Mouse (Mus musculus): Measurements from ENCODE around the gene Hist1h3g. TPM values are rescaled to one million over a fixed set of nuclear protein-coding genes. Genes with fewer than 3 reads are reported as not detected.

The Hist1h3g gene
- polyA plus RNA-seq, 1 experiment from 2014 or later: 6.1 TPM

DNA sequence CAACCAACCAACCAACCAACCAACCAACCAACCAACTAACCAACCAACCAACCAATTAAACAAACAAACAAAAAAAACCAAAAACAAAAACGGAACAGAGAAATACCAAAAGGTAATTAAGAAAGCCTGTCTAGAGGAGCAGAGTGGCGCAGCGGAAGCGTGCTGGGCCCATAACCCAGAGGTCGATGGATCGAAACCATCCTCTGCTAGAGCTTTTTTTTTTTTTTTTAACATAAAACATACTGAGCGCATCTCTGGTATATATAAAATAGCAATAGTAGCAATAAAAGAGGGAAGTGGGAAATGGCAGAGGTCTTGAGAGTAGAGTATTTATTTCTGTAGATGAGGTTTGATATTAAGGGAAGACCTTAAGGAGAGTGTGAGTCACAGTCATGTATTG is 35.3 kb upstream of the Hist1h3g start:
- Histone ChIP-seq H3K4me3 (replicated peaks; ENCODE audit: low read length) (no peak overlapping the region), H3K27ac (ENCODE audit: low read length) (no peak overlapping the region), H3K36me3 (ENCODE audit: control insufficient read depth, insufficient read depth, low read length) (no peaks in the 10 kb centered on the region), H3K4me1 (ENCODE audit: control insufficient read depth, insufficient read depth, low read length) (no peaks in the 10 kb centered on the region; the same call in 1 of the 2 replicates), H3K9me3 (replicated peaks; ENCODE audit: control insufficient read depth, low read length) (no peaks in the 10 kb centered on the region), H3K9ac (ENCODE audit: low read length) (no peak overlapping the region), H3K4me2 (ENCODE audit: low read depth, low read length) (no peak overlapping the region), H3K27me3 (ENCODE audit: control insufficient read depth, insufficient read depth, low read length) (no peaks in the 10 kb centered on the region)
- WGBS: 19% methylated on average over 7 of the region's 7 CpGs
- 0 out of 2 replicates have a peak, but pooled peaks have one; percentile 62 for ATAC-seq (ENCODE audit: insufficient read depth, low FRiP score)

DNA sequence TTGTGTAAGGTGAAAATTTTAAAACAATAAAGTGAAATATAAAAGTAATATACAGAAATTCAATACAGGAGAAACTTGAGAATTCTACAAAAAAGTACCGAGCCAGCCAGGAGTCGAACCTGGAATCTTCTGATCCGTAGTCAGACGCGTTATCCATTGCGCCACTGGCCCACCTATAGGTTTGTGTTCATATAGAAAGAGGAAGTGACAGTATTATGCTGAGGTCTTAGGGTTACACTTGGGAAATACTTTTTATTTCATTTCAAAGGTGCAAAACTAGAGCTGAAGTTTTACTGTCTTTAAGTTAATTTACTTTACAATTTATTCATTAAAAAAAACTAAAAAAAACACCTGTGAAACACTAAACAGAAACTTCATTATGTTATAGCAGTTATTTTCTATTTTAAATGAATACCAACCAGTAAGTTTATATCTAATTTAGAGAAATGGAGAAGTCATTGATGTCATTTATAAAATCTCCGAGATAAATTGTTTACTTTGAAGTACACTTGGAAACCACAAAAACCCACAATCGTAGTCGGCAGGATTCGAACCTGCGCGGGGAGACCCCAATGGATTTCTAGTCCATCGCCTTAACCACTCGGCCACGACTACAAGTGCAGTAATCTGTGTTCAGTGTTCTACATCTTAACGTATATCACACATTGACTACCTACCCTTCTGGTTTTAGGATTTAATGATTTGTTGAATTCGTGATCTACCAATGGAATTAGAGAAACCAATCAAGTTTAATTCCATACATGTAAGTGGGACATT is 34.6 kb upstream of the Hist1h3g start:
- WGBS: 6% methylated on average over 17 of the region's 17 CpGs
- ATAC-seq (ENCODE audit: insufficient read depth, low FRiP score): peak; percentile 73

GRCm38 (mm10) chr13:23501511-23501910 is 33.7 kb upstream of the Hist1h3g start:
- no peak overlapping the region for H3K27ac ChIP-seq (ENCODE audit: low read length)
- H3K36me3 ChIP-seq (ENCODE audit: control insufficient read depth, insufficient read depth, low read length): no peaks in the 10 kb centered on the region
- no peaks in the 10 kb centered on the region; the same call in 1 of the 2 replicates for H3K4me1 ChIP-seq (ENCODE audit: control insufficient read depth, insufficient read depth, low read length)
- WGBS: 36% methylated on average over 5 of the region's 5 CpGs
- ATAC-seq (ENCODE audit: insufficient read depth, low FRiP score): no peak
- H3K9me3 ChIP-seq (replicated peaks; ENCODE audit: control insufficient read depth, low read length): no peaks in the 10 kb centered on the region
- H3K9ac ChIP-seq (ENCODE audit: low read length): no peak overlapping the region
- H3K4me3 ChIP-seq (replicated peaks; ENCODE audit: low read length): no peak overlapping the region
- H3K27me3 ChIP-seq (ENCODE audit: control insufficient read depth, insufficient read depth, low read length): no peaks in the 10 kb centered on the region
- H3K4me2 ChIP-seq (ENCODE audit: low read depth, low read length): peak overlapping the region; percentile 9; the same call in 1 of the 2 replicates

More for the DNA sequence above, 34.6 kb upstream of the Hist1h3g start:
- H3K36me3 ChIP-seq (ENCODE audit: control insufficient read depth, insufficient read depth, low read length): no peaks in the 10 kb centered on the region
- no peaks in the 10 kb centered on the region for H3K9me3 ChIP-seq (replicated peaks; ENCODE audit: control insufficient read depth, low read length)
- H3K27me3 ChIP-seq (ENCODE audit: control insufficient read depth, insufficient read depth, low read length): no peaks in the 10 kb centered on the region
- H3K27ac ChIP-seq (ENCODE audit: low read length): no peak overlapping the region
- peak overlapping the region; percentile 24; the same call in 1 of the 2 replicates for H3K4me2 ChIP-seq (ENCODE audit: low read depth, low read length)
- H3K4me1 ChIP-seq (ENCODE audit: control insufficient read depth, insufficient read depth, low read length): no peaks in the 10 kb centered on the region; the same call in 1 of the 2 replicates
- H3K9ac ChIP-seq (ENCODE audit: low read length): no peak overlapping the region
- H3K4me3 ChIP-seq (replicated peaks; ENCODE audit: low read length): peak overlapping the region; percentile 13; the same call in 1 of the 2 replicates

DNA sequence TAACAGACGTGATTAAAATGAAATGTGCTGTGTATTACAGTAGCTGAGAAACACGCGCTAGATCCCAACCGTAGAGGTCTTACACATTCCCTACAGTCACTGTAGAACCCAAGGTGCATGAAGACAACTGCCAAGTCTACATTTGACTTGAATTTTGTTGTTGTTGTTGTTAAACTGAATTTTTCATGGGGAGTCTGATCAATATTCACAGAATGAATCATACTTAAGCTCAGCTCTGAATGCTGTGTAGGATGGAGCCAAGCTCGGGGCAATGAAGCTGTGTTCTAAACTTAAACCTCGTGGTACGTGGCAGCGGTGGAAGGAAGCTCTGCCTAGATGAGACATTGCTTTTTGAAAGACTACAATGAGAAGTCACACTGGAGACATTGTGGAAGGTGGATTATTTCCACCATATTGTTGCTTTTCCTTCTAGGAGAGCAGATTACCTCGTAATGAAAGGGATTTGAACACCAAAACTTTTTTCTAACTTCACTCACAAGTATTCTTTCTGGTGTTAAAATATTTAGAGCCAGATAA is 33.1 kb upstream of the Hist1h3g start:
- ATAC-seq (ENCODE audit: insufficient read depth, low FRiP score): no peak
- H3K36me3 ChIP-seq (ENCODE audit: control insufficient read depth, insufficient read depth, low read length): no peaks in the 10 kb centered on the region
- peak overlapping the region; percentile 9 for H3K4me2 ChIP-seq (ENCODE audit: low read depth, low read length)
- H3K27me3 ChIP-seq (ENCODE audit: control insufficient read depth, insufficient read depth, low read length): no peaks in the 10 kb centered on the region
- H3K4me3 ChIP-seq (replicated peaks; ENCODE audit: low read length): no peak overlapping the region
- H3K27ac ChIP-seq (ENCODE audit: low read length): no peak overlapping the region
- H3K9me3 ChIP-seq (replicated peaks; ENCODE audit: control insufficient read depth, low read length): no peaks in the 10 kb centered on the region
- no peak overlapping the region for H3K9ac ChIP-seq (ENCODE audit: low read length)
- H3K4me1 ChIP-seq (ENCODE audit: control insufficient read depth, insufficient read depth, low read length): no peaks in the 10 kb centered on the region; the same call in 1 of the 2 replicates
- 37% methylated on average over 9 of the region's 9 CpGs for WGBS

- no peak for ATAC-seq (ENCODE audit: insufficient read depth, low FRiP score)
- no peaks in the 10 kb centered on the region for H3K36me3 ChIP-seq (ENCODE audit: control insufficient read depth, insufficient read depth, low read length)
- no peak overlapping the region for H3K4me2 ChIP-seq (ENCODE audit: low read depth, low read length)
- no peaks in the 10 kb centered on the region for H3K9me3 ChIP-seq (replicated peaks; ENCODE audit: control insufficient read depth, low read length)
- no peak overlapping the region for H3K4me3 ChIP-seq (replicated peaks; ENCODE audit: low read length)
- H3K9ac ChIP-seq (ENCODE audit: low read length): no peak overlapping the region
- 59% methylated on average over 4 of the region's 4 CpGs for WGBS
- no peaks in the 10 kb centered on the region for H3K27me3 ChIP-seq (ENCODE audit: control insufficient read depth, insufficient read depth, low read length)
- H3K4me1 ChIP-seq (ENCODE audit: control insufficient read depth, insufficient read depth, low read length): no peaks in the 10 kb centered on the region; the same call in 1 of the 2 replicates
- H3K27ac ChIP-seq (ENCODE audit: low read length): no peak overlapping the region
Observed at GRCm38 (mm10) chr13:23502916-23503315, 32.3 kb upstream of the Hist1h3g start.

DNA sequence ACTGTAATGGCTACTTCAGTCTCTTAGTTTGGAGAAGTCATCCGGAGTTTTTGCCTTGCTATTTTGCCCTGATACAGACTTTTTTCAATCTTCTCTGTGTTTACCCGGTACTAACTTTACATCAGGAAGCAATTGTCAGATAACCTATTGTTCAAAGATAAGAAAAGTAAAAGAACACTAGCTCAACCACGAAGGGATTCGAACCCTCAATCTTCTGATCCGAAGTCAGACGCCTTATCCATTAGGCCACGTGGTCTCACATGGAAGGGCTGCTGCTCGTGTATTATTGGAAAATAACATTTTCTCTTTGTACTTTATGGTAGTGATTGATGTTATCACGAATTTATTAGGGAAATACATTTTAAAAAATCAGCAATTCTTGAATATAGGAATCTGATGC is 31.4 kb upstream of the Hist1h3g start:
- Histone ChIP-seq H3K27me3 (ENCODE audit: control insufficient read depth, insufficient read depth, low read length) (no peaks in the 10 kb centered on the region), H3K27ac (ENCODE audit: low read length) (no peak overlapping the region), H3K36me3 (ENCODE audit: control insufficient read depth, insufficient read depth, low read length) (no peaks in the 10 kb centered on the region), H3K4me3 (replicated peaks; ENCODE audit: low read length) (no peak overlapping the region), H3K4me1 (ENCODE audit: control insufficient read depth, insufficient read depth, low read length) (no peaks in the 10 kb centered on the region; the same call in 1 of the 2 replicates), H3K9ac (ENCODE audit: low read length) (no peak overlapping the region), H3K9me3 (replicated peaks; ENCODE audit: control insufficient read depth, low read length) (no peaks in the 10 kb centered on the region), H3K4me2 (ENCODE audit: low read depth, low read length) (peak overlapping the region; percentile 16; the same call in 1 of the 2 replicates)
- ATAC-seq (ENCODE audit: insufficient read depth, low FRiP score): no peak
- 5% methylated on average over 9 of the region's 9 CpGs for WGBS

GRCm38 (mm10) chr13:23505662-23506345 is 29.4 kb upstream of the Hist1h3g start:
- Histone ChIP-seq H3K4me3 (replicated peaks; ENCODE audit: low read length) (peak overlapping the region; percentile 26), H3K27ac (ENCODE audit: low read length) (no peak overlapping the region), H3K4me2 (ENCODE audit: low read depth, low read length) (peak overlapping the region; percentile 49), H3K36me3 (ENCODE audit: control insufficient read depth, insufficient read depth, low read length) (no peaks in the 10 kb centered on the region), H3K9ac (ENCODE audit: low read length) (peak overlapping the region; percentile 53), H3K9me3 (replicated peaks; ENCODE audit: control insufficient read depth, low read length) (no peaks in the 10 kb centered on the region), H3K4me1 (ENCODE audit: control insufficient read depth, insufficient read depth, low read length) (no peaks in the 10 kb centered on the region), H3K27me3 (ENCODE audit: control insufficient read depth, insufficient read depth, low read length) (no peaks in the 10 kb centered on the region)
- 21% methylated on average over 14 of the region's 14 CpGs for WGBS
- no peak for ATAC-seq (ENCODE audit: insufficient read depth, low FRiP score)

DNA sequence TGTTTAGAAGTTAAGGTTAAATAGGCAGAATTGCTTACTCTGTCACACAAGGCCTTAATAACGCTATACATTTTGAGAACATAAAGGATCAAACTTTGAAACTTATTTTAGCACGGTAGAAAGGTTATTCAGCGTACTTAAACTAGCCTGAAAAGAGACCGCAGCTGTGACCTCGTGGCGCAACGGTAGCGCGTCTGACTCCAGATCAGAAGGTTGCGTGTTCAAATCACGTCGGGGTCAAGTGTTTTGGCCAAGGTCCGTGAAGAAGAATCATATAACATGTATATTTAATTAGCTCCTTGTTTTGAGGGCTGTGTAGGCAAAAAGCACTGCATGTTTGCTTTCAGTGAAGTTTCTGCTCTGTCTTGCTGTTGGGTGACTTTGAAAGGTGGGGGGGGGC is 28.9 kb upstream of the Hist1h3g start:
- Histone ChIP-seq H3K4me2 (ENCODE audit: low read depth, low read length) (peak overlapping the region; percentile 49), H3K9ac (ENCODE audit: low read length) (no peak overlapping the region), H3K27me3 (ENCODE audit: control insufficient read depth, insufficient read depth, low read length) (no peaks in the 10 kb centered on the region), H3K4me1 (ENCODE audit: control insufficient read depth, insufficient read depth, low read length) (no peaks in the 10 kb centered on the region), H3K4me3 (replicated peaks; ENCODE audit: low read length) (peak overlapping the region; percentile 26; the same call in 1 of the 2 replicates), H3K36me3 (ENCODE audit: control insufficient read depth, insufficient read depth, low read length) (no peaks in the 10 kb centered on the region), H3K9me3 (replicated peaks; ENCODE audit: control insufficient read depth, low read length) (no peaks in the 10 kb centered on the region), H3K27ac (ENCODE audit: low read length) (no peak overlapping the region)
- WGBS: 15% methylated on average over 13 of the region's 13 CpGs
- ATAC-seq (ENCODE audit: insufficient read depth, low FRiP score): peak; percentile 17; the same call in 1 of the 2 replicates

Data from stomach, embryonic 16.5 days (tissue).